Mouse (Mus musculus) mouse embryonic stem cell (cell line): ENCODE data around the gene Galntl6.

Experiments used
- in situ Hi-C, 2 experiments: fragments of 300-500 bp; cut with MboI; formaldehyde crosslinking; loops; 1 replicate in 1 of 2; 3 replicates in 1 of 2; pipeline ENCODE4 v1.14.3; 2019 to 2020; ENCODE audit warnings: low sequenced_read_pairs in 2 of 2, low pct_unique_long_range_greater_than_20kb in 1 of 2, mixed read lengths in 1 of 2; ENCODE audit not compliant: unreplicated experiment in 1 of 2

Galntl6 gene

DNA sequence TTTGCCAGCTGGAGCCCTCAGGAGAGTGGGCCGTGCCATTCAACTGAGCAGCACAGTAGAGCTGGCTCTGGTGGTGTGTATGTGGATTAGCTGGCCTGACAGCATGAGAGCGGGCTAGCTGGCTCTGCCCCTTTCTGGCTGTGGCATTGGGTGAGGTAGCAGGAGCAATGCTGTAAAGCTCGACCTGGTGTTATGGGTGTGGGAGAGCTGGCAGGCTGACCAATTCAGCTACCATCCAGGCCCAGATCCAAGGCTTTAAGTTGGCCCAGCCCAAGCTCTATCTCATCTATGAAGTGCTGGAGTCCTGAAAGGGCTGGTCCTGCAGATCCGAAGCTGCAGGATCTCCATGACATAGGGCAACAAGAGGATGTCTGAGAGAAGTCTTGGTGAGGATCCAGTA is 886.9 kb downstream of the Galntl6 start:
- in situ Hi-C loops, result no loop called here

DNA sequence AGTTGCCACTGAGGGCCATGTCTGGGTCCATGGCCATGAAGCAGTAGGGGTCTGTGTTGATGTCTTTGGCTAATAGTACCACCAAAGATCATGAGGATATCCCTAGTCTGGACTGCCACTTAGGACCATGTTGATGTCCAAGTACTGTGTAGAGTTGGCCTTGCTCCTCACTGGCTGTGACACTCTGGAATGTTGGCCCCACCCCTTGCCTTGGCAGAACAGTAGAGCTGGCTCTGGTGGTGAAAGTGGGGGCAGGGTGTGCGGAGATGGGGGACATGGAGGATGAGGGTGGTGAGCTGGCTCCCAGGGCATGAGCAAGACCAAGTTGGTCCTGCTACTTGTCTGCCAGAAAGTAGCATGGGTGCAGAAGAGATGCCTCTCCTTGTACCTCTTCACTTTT is 887.3 kb downstream of the Galntl6 start:
- in situ Hi-C loops, result no loop called here

DNA sequence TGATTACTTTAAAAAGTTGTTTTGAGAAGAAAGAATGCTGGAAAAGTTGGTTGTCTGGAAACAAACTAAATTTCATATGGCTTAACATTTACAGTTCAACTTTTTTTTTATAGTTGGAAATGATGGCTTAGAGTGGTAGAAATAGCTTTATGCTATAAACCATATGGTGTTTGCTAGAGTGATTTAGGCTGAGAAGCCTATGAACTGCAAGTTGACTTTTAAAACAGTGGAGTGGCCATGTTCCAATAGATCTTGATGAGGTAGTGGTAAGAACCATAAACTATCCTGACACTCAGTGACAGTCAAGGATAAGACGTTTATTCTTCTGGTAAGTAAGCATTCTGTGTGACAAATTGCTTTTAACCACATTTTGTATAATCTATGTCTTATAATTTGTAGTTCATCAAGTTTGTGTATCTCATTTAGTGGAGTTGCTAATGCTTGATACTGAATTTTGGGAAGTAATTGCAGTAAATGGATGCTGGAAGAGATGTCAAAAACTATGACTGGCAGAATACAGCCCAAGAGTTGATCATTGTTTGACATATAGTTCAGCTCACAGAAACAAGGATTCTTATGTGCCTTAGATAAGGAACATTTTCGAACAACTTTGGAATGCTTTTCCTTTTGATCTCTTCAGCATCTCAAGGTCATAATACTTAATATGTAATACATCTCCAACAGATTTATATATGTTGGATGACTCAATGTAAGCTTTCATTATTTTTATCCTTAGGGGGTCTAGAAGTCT is 888.8 kb downstream of the Galntl6 start:
- in situ Hi-C loops, result no loop called here

DNA sequence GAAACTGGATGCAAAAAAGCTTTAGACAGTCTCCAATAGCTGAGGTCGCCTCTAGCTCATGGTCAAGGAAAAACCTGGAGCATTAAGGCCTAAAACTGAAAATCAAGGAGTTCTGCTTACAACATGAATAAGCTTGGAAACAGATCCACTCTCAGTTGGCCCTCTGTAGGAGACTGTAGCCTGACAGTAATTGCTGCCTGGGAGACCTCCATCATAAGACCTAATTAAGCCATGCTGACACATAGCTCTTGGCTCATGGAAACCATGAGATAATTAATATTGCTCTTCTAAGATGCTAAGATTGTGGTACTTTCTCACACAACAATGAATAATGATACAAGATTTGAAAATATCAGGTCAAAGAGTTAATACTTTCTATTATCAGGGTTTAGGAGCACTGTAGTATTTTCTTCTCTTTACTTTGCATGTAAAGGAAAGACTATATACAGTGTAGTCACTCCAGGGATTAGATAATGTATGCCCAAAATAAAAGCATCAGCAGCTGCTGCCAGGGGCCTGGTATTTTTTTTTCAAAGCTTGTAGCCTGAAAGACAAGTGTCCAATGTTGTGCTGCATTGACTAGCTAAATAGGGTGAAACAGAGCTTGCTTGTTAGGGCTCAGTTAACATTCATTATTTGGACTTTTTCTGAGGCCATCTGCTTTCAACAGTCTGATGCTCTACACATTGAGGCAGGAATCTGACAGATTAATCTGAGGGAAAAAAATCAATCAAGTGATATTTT is 922.8 kb downstream of the Galntl6 start:
- in situ Hi-C loops, result no loop called here

DNA sequence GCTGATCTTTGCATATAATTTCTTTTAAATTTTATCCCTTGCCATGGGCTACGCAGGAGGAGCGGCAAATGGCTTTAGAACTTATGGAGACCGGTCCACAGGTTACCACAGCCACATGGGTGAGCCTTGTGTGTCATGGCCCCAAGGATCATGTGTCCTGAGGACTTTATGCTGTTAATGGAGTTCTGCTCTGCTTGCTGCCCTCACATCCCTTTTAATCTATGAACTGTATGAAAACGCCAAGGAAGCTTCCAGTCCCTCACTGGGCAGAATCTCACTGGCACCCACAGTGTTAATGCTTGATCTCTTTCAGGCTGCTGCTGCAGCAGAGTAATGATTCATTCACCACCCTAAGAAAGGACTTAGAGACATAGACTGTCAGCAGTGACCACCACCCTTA is 935.1 kb downstream of the Galntl6 start:
- in situ Hi-C loops, result no loop called here

DNA sequence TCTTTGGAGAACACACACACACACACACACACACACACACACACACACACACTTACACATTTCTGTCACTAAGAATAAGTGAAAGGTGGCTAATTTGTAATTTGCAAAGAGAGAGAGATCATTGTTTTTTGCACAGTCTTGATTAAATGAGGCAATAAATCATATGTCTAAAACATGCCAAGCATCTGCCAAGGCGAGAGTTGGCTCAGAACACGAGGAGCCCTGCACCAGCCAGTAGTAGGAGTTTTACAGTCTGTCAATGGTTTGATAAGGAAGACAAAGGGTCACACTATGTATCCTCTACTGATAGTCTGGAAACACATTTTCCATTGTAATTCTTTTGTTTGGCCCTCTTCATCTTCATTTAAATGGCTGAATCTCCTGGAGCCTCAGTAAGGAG is 938.3 kb downstream of the Galntl6 start:
- in situ Hi-C loops, result no loop called here

DNA sequence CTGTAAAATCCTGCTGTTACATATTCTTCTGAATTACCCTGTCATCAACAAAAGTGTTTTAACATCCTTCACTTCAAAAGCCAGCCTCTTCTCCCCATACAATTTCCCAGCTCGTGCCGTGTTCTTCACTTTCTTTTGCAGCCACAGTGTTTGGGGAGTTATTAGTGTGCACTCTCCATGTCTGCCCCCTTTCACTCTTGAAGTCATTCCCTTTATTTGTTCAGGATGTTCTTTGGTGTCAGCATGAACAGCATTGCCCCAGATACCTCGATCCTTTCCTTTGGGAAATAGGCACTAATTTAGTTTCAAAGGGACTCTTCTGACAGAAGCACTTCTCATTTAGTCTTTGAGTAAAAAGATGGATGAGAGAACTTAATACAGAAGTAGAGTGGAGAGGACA is 939.6 kb downstream of the Galntl6 start:
- in situ Hi-C loops, result no loop called here

DNA sequence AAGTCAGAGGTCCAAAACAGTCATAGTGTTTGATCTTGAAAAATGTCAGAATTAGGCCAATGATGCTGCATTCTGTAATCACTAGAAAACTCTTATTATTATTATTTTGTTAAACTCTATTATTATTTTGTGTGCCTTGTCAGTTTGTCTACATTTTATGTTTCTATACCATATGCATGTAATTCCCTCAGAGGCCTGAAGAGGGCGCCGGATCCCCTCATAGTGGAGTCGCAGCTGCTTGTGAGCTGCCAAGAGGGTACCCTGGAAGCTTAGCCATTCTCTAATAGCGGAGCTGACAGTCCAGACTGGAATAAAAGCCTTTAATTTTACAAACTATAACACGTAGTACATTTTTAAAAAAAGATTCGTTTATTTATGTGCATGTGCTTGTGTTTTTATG is 945.8 kb downstream of the Galntl6 start:
- in situ Hi-C loops, result no loop called here

DNA sequence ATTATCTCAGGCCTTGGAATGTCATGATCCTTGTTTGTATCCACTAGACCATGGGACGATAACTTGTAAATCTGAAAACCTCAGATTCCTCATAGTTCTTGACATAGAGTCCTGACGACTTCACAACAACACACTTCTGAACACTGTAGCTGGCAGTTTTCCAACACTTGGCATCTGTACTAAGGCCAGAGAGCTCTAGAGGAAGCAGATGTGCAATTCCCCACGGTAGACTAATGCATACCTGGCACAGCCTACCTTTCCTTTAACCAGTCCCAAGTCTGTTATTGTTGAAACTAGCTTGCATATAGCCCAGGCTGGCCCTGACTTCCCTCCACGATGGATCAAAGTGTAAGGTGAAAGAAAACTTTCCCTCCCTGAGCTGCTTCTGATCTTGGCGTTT is 946.9 kb downstream of the Galntl6 start:
- in situ Hi-C loops, result no loop called here

DNA sequence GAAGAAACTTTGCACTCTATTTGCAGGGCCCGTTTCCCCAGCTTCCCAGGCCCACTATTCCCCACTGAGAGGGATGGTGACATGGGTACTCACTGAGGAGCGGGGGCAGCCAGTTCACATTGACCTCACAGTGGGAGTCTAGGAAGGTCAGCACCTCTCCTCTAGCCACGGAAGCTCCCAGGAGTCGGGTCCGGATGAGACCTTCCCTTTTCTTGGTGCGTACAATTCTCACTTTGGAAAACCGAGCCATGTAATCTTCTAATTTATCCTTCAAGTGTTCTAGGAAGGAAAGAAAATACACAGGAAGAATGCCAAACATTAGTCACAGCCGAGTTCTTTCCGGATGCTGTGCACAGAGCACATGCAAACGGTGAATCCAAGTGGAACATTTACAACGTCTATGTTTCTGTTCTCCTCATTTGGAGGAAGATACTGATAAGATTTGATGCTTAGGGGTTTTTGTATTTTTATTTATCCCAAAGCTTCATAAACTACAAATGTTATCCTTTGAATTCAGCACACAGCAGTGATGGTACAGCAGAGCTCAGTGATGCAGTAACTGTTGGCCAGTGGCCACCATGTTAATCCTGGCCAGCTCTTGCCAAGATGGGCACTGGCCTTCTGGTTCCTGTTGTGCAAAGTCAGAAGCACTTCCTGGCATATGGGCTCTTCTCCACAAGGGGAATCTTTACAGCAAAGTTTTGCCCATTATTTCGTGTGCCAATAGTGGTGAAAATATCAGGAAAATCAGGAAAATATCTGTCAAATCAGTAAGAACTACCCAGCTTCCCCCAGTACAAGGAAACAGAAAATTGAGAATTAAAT is 949.9 kb downstream of the Galntl6 start:
- in situ Hi-C loops, result no loop called here

DNA sequence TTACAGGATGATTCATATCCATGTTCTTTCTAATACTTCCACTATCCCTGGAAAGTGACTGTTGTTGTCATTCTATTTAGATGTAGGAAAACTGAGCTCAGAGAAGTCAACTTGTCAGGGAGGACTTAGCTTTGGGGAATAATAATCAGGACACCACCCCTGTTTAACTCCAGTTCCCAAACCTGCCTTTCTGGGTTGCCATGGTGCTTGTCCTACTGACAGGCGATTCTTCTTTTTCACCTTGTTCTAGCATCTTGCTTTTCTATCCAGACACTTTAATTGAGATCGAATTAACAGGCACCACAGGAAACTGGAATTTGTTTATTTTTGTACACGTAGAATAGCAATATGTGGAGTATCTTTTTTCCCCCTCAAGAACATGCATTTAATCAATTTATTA is 953.3 kb downstream of the Galntl6 start:
- in situ Hi-C loops, result no loop called here

DNA sequence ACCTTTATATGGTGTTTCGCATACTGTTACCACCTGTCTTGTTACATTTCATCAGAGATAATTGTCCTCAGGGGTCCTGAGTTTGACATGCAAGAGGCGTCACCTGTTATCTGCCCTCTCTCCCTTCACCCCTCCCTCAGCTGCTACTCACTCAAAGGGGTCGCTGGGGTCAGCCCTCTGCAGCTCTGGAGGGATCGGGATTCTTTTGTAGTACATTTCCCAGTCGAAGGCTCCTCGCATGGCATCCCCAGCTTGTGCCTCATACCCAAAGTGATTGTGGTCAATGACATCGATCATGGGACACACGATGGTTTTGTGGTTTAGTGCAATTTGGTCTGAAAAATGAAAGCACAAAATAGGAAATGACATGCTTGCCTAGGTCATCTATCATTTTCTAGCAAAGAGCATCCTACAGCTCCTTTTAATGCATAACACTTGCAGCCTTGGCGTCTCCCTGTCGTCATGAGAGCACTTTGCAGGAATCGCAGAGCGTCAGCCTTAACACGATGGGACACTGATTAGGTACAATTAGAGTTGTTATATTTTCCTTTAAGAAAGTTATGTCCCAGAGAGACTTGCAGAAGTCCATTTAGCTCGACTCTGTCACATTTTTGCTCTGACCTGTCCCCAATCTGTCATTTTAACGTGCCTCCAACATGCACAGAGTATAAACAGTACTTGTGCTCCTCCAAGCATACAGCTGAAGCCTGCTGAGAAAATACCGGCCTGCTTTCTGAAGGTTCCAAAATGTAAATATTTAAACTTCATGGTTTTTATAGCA is 954.1 kb downstream of the Galntl6 start:
- in situ Hi-C loops, result no loop called here

DNA sequence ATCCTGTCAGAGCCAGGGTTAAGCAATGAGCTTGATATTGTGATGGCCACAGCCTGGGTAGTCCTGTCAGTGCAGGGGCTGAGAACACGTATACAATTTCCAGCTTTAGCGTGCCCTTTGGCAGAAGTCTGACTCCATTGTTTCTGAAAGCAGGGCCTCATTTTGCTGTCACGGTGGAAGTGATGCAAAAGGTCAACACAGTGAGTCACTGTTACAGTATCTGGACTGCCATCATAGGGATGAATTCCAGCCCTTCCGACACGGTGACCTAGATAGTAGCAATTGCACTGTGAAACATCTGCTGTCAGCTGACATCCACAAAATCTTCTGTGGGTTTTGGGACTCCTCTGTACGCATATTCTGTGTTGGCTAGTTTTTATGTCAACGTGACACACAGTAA is 956.9 kb downstream of the Galntl6 start:
- in situ Hi-C loops, result no loop called here

DNA sequence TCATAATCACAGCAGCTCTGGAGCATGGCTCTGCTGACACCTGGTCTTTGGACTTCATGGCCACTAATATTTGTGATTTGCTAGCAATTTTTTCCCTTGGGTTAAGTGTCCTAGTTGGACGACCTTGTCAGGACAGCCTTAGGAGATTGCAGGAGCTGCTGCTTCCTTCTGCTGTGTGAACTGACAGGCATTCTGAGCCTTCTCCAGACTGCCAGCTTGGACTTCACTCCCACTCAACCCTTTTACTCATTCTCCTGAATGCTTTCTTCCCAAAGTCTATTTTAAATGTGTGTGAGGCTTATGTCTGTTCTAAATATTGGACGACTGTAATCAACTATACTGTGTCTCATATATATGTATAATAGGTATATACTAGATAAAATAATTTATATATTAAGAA is 971.3 kb downstream of the Galntl6 start:
- in situ Hi-C loops, result no loop called here

DNA sequence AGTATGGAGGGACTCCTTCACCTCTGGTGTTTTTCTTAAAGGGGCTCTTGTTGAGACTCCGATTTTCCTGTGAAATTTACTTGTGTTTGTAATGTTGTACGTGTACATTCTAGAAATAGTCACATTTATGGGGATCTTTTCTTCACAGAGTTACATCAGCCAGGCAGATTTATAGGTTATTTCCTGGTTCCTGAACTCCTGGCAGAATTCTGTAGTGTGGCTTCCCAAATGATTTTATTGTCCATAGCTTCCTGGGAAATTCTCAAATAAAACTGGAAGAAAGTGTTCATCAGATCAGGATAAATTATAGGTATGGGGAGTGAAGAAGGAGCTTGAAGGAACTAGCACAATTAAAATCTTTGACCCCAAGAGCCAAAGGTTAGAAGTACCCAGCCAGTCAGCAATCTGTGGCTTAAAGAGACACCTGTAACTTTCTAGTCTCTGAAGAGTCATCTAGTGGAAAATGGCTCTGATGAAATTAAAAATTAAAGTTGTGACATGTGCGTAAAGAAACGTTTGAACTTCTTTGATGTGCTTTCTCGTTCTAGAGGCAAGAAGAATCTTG is 972.5 kb downstream of the Galntl6 start:
- in situ Hi-C loops, result no loop called here

DNA sequence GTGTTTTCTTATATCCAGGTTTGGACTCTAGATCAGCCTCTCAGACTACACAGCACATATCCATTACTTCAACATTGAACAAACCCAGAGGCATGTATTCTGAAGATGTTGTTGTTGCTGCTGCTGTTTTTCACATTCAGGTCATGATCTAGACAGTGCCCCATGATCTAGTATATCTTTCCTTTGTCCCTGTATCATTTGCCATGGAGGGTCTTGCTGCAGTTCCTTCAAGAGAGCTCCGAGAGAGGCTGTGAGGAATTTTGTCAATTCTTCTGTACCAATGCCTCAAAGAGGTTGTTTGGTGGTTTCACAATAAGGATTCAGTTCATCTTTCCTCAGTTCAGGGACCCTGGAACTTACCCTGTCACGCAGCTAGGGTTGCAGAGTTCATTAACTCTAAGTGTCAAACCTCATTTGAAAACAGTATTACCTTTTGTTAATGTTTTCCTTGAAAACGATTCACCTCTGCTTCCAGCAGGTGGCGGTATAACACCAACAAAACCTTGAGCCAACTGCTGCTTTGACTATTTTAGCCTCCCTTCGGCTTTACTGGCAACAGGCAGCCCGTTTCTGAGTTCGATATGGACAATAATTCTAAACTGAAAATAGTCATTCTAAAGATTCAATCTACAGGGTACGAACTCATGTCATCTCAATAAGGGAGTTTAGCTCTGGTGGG is 973.1 kb downstream of the Galntl6 start:
- in situ Hi-C loops, result no loop called here

DNA sequence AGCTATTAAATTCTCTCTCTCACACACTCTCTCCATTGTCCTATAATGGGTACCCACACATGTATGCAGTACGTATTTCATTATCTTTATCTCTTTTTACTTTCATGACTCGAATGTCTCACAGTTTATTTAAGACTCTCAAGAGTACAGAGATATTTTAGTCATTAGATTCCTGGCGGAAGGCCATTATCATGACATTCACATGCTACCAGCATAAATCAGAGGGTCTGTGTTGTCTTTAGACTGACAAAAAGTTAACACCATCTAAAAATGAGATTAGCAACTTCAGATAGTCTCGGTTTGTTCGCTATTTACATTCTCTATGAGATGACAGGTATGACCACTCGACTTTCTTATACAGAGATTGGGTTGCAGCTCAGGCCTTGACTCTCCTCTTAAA is 985.4 kb downstream of the Galntl6 start:
- in situ Hi-C loops, result no loop called here

DNA sequence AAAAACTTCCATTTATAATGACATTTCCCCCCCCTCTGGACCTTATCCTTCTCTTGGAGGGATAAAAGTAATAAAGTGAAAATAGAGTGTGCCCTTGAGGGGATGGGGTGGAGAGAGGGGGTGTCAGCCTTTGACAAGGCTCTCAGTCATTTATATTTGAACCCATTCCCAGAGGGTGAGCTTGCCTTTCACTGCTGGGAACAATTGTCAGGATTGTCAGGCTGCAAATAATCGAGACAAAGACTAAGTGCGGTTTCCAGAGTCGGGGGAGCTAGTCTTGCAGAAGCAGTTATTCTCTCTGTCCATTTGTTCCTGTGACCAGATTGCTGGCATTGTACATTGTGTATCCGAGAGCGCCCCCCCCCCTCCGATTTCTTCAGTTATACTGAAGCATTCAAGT is 988.9 kb downstream of the Galntl6 start:
- in situ Hi-C loops, result no loop called here
